Mouse (Mus musculus): ENCODE results near the gene Cradd.

The Cradd gene

GRCm38 (mm10) chr10:95323393-95324277 lies at the start of gene Cradd:
Gene Cradd, minus strand, starts transcription at chr10:95324133.
- DNase-seq (ENCODE audit: low spot score), result peak; percentile 42

- no peak for DNase-seq (ENCODE audit: low spot score)
These were observed 49.4 kb upstream of the Cradd start for GRCm38 (mm10) chr10:95373340-95373739.

- no peak for DNase-seq (ENCODE audit: low spot score)
These were observed 48.0 kb upstream of the Cradd start for GRCm38 (mm10) chr10:95371942-95372341.

- DNase-seq (ENCODE audit: low spot score), result no peak
These were observed 45.3 kb upstream of the Cradd start for GRCm38 (mm10) chr10:95369190-95369589.

GRCm38 (mm10) chr10:95368151-95368550 lies 44.2 kb upstream of the Cradd start:
- no peak for DNase-seq (ENCODE audit: low spot score)

GRCm38 (mm10) chr10:95367661-95368089 lies 43.7 kb upstream of the Cradd start:
- no peak for DNase-seq (ENCODE audit: low spot score)

GRCm38 (mm10) chr10:95367241-95367640 lies 43.3 kb upstream of the Cradd start:
- DNase-seq (ENCODE audit: low spot score), result no peak

GRCm38 (mm10) chr10:95362326-95362725 lies 38.4 kb upstream of the Cradd start:
- DNase-seq (ENCODE audit: low spot score), result no peak

- DNase-seq (ENCODE audit: low spot score), result no peak
These were observed 37.4 kb upstream of the Cradd start for GRCm38 (mm10) chr10:95361260-95361841.

GRCm38 (mm10) chr10:95360048-95360447 lies 36.1 kb upstream of the Cradd start:
- DNase-seq (ENCODE audit: low spot score), result no peak

- DNase-seq (ENCODE audit: low spot score), result no peak
These were observed 33.8 kb upstream of the Cradd start for GRCm38 (mm10) chr10:95357721-95358120.

- DNase-seq (ENCODE audit: low spot score), result no peak
These were observed 32.8 kb upstream of the Cradd start for GRCm38 (mm10) chr10:95356711-95357110.

- DNase-seq (ENCODE audit: low spot score), result no peak
These were observed 31.8 kb upstream of the Cradd start for GRCm38 (mm10) chr10:95355678-95356268.

GRCm38 (mm10) chr10:95354673-95355072 lies 30.7 kb upstream of the Cradd start:
- DNase-seq (ENCODE audit: low spot score), result no peak

GRCm38 (mm10) chr10:95354047-95354446 lies 30.1 kb upstream of the Cradd start:
- no peak for DNase-seq (ENCODE audit: low spot score)

GRCm38 (mm10) chr10:95348457-95348856 lies 24.5 kb upstream of the Cradd start:
- no peak for DNase-seq (ENCODE audit: low spot score)

GRCm38 (mm10) chr10:95347776-95348175 lies 23.8 kb upstream of the Cradd start:
- no peak for DNase-seq (ENCODE audit: low spot score)

- no peak for DNase-seq (ENCODE audit: low spot score)
These were observed 19.1 kb upstream of the Cradd start for GRCm38 (mm10) chr10:95342833-95343590.

- DNase-seq (ENCODE audit: low spot score), result no peak
These were observed 16.7 kb upstream of the Cradd start for GRCm38 (mm10) chr10:95340676-95341075.

GRCm38 (mm10) chr10:95337589-95337988 lies 13.7 kb upstream of the Cradd start:
- no peak for DNase-seq (ENCODE audit: low spot score)

GRCm38 (mm10) chr10:95336781-95337544 lies 13.0 kb upstream of the Cradd start:
- DNase-seq (ENCODE audit: low spot score), result no peak

GRCm38 (mm10) chr10:95334826-95335225 lies 10.9 kb upstream of the Cradd start:
- DNase-seq (ENCODE audit: low spot score), result no peak

All from urinary bladder, postnatal 10 days (tissue).